Mouse (Mus musculus) retina, adult 2 months (tissue): ENCODE data around the gene Csad.
"Not testable (repeated sequence)": the region's sequence is repeated elsewhere in the genome, so short reads cannot be mapped to it uniquely, and the experiment has no call there.

Source experiments
- DNase-seq: peaks from one replicate; pipeline ENCODE4 v3.0.0-alpha.2; 2012; ENCODE audit warnings: low read depth, low spot score

The Csad gene

DNA sequence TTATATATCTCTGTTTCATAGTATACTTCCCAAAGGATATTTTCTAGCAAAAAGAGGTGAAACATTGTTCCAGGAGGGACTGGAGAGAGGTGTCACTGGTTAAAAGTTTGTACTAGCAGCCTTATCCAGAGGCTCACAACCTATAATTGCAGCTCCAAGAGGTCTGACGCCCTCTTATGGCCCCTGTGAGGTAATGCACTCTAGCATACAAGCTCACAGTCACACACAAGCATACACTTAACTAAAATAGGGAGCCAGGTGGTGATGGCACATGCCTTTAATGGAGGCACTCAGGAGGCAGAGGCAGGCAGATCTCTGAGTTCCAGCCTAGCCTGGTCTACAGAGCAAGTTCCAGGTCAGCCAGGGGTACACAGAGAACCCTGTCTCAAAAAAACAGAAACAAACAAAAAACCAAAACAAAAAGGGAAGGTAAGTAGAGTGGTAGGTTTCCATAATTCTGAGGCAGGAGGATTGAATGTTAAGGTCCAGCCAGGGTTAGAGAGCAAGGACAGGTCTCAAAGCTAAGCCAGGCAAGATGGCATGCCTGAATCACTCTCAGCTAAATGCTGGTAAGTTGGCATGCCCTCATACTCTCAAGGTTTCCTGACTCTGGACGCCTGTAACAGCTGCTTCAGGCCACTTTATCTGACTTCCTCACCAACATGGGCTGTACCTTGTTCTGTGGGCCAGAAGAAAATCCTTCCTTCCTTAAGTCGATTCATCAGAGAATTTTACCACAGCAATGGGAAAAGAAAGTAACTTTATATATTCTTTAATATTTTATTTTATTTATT lies 40.4 kb downstream of the Csad start:
- DNase-seq, result no peak

DNA sequence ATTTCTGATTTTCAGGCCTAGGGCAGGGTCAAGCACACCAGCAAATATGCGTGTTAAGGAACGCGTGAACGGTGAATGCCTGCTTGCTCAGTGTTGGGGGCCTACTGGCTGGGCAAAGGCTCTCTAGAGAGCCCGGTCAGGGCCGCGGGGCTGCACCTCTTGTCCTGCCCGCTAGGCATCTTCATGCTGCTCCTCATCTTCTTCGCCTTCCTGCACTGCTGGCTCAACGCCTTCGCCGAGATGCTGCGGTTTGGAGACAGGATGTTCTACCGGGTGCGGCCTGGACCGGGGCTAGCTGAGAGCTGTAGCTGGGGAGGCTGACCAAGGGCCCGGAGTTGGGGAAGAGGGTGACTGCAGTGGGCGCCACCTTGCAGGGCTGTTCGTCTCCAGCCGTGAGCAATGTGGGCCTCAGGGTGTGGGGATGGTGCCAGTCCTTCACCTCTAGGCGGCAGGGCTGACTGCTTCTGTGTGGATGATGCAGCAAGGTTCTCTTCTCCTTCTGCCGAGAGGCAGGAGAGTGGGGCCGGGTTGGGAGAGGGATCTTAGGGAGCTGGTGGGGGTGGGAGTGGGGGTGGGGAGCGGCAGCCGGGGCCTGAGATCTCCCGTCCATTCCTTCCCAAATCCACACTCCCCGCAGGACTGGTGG lies 44.0 kb downstream of the Csad start:
- DNase-seq, result no peak

DNA sequence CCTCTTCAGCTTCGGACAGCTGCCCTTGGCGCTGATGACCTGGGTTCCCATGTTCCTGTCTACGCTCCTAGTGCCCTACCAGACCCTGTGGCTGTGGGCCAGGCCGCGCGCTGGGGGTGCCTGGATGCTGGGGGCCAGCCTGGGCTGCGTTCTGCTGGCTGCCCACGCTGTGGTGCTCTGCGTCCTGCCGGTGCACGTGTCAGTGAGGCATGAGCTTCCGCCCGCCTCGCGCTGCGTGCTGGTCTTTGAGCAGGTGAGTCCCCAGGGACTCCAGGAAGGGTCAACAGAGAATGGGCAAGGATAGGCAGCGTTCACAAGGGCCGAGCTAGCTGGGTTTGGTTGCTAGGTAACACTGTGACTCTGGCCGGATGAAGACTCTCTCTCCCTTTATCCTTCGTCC lies 47.7 kb downstream of the Csad start:
- DNase-seq, result no peak

DNA sequence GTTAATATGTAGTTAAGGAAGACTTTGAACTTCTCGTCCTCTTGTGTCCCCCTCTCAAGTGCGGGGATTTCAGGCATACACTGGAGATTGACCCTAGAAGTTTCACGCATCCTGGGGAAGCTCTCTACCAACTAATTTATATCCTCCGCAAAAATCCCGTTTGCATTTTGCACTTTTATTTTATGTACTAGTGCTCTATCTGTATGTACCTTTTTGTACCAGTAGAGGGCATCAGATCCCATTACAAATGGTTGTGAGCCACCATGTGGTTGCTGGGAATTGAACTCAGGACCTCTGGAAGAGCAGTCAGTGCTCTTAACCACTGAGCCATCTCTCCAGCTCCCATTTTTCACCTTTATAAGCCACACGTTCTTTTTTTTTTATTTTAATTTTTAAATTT lies 49.5 kb downstream of the Csad start:
- DNase-seq, result not testable (repeated sequence)

DNA sequence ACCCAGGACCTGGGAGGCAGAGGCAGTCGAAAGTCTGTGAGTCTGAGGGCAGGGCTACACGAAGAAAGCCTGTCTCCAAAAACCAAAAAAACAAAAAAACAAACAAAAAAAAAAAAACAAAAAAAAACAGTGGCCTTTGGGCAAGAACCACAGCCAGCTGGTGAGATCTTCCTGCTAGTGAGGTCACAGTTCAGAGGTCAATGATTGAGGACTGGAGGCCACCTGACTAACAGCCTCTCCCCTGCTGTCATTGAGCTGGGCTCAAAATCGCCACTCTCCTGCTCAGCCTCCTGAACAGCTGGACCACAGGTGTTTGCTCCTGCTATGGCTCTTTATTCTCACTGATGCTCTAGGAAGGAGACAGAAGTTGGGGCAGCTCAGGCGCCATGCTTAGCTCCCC lies 51.9 kb downstream of the Csad start:
- DNase-seq, result no peak

DNA sequence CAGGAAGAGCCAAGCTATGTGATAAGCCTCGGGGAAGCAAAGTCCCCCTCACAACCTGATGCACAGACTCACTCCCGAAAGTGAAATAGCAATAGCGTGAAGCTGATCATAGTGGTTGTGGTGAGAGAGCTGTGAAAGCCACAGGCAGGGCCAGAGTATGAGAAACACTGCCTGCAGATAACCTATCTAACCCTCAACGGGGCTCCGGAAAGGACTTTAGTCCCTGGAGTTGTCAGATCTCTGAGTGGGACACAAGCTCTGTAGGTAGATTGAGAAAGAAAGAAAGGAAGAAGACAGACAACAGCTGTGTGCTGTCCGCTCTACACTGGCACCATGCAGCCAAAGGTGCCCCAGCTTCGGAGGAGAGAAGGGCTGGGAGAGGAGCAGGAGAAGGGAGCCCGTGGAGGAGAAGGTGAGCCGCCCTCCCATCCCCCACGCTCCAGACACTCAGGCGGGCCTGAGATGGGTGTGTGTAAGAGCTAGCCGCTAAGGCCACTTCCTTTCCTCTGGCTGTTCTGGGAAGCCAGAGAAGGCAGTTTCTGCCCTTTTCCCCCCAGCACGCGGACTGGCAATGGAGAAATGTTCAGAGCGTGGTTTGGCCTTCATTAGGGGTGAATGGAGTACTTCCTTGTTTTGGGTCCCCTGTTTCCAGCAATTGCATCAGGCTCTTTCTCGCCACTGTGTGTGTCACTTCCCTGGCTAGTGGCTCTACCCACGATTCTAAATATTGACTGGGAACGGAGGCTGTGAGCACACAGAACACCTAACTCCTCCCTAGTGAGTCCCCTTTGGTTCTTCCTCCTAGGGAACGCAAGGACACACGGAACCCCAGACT lies 54.0 kb downstream of the Csad start, which contains the start of gene Soat2:
Gene Soat2 (plus strand): TSS at position 226 of the 835 bp plus-strand sequence.
- DNase-seq, result no peak

DNA sequence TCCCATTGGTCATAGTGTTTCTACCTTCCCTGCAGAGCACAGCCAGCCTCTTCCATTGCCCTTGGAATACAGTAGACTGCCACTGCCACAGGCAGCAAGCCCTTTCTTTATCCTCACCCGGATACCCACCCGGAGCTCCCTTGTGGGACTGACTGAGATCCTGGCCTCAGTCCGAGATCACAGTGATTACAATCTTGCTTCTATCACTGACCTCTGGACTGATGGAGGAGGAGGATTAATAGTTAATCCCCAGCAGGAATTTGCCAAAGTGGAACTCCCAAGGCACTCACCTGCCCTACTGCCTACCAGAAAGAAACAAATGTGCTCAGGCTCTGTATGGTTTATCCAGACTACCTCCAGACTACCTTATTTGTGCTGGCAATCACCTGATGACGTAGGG lies 55.0 kb downstream of the Csad start:
- DNase-seq, result no peak

DNA sequence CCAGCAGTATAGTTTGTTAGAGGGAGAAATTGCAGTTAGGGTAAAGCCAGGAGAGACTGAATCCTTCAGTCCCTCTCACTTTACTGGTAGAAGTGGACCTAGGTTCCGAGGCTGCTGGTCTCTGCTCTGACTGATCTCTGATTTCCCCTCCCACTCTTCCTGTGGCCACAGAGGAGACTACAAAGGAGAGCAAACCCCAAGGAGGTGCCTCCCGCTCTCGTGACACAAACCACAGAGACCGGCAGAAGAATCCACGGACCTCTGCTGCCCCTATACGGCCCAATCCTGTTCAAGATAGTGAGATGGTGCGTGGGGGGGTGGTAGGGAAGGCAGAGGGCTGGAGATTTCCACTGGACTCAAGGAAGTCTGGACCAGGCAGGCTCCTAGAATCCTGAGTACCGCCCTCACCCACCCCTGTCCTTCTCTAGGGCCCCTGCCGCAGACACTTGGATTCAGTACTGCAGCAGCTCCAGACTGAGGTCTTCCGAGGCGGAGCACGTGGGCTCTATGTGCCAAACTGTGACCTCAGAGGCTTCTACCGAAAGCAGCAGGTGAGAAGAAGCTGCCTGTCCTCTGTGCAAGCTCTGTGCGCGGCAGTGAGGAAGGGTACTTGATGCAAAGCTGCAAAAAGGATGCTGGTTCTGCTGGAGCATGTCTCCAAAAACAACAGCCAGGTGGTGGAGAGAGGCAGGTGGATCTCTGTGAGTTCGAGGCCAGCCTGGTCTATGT lies 56.7 kb downstream of the Csad start:
- DNase-seq, result no peak

DNA sequence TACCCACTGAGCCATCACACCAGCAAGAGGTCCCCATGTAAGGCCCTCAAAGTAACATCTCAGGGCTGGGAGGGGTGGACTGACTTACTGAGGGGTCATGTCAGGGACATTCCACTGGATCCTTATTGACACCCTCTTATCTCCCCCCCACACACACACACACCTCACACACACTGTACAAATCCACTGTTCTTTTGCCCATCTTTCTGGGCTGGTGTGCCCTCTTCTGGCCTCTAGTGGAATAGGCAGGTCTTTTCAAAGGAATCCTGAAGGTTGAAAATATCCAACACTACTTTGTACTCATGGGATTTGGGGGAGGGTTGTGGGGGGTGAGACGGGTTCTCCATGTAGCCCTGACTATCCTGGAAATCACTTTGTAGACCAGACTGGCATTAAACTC lies 57.6 kb downstream of the Csad start:
- peak; percentile 28 for DNase-seq

DNA sequence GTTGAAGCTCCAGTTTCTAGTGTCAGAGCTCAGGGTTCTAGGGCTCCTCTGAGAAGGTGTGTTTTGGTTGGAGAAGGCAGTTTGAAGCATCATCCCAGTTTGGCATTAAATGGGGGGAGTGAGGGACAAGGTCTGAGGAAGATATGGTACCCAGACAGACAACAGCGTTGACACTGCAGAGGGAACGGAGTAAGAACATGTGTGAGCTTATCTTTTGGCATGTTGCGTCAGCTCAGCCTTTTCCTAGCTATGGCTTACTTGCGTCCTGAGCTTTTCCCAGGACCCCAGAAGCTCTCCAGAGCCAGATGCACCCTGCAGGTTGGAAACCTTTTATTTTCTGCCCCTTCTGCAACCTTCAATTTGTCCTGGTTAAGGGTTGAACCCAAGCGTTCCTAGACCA lies 58.4 kb downstream of the Csad start:
- DNase-seq, result no peak

DNA sequence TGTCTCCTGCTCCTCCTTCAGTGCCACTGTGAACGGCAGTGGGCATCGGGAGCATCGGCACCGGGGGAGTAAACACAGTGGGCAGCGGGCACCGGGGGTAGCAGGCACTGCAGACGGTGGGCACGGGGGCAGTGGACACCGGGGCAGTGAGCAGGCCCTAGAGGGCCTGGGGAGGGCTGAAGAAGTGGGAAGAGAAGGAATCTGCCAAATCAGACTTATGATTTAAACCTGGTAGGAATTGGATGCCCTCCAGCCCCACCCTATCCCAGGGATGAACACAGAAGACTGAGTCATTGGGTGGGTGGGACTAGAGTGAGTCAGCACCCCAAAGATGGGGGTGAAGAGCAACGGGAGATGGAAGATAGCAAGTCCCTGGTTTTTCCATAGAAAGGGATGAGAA lies 59.2 kb downstream of the Csad start:
- no peak for DNase-seq

DNA sequence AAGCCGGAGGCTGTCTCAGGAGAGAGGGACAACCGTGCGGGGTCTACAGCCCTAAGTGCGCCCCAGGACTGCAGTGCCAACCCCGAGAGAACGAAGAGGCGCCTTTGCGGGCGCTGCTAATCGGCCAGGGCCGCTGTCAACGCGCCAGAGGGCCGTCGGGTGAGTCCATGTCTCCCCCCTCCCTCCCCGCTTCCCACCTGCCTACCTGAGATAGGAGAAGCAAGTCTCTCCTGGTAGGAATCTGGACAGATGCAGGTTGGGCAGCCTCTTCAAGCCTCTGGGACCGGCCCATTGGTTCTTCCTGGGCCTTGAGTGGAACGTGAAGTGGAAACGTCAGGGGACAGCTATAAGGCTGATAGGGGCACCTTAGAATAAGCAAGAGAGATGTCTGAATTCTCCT lies 59.8 kb downstream of the Csad start:
- no peak for DNase-seq

DNA sequence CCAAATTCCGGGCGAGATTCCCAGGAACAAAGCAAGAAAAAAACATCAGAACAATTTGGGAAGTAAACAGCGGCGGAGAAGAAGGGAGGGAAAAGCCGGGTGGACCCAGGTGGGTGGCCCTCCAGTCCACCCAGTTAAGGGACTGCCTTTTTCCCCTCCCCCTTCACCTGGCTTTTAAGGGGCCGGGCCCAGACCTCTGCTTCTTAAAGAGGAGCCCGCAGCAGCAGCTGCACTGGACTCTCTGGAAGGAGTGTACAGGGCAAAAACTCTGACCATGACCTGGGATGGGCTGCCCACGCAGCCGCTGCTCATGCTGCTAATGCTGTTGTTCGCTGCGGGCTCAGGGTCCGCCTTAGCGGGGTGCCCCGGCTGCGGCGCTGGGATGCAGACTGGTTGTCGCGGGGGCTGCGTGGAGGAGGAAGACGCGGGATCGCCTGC lies 60.2 kb downstream of the Csad start, which contains the start of gene Igfbp6:
Gene Igfbp6 (plus strand): TSS at position 89 of the 438 bp plus-strand sequence.
- no peak for DNase-seq

DNA sequence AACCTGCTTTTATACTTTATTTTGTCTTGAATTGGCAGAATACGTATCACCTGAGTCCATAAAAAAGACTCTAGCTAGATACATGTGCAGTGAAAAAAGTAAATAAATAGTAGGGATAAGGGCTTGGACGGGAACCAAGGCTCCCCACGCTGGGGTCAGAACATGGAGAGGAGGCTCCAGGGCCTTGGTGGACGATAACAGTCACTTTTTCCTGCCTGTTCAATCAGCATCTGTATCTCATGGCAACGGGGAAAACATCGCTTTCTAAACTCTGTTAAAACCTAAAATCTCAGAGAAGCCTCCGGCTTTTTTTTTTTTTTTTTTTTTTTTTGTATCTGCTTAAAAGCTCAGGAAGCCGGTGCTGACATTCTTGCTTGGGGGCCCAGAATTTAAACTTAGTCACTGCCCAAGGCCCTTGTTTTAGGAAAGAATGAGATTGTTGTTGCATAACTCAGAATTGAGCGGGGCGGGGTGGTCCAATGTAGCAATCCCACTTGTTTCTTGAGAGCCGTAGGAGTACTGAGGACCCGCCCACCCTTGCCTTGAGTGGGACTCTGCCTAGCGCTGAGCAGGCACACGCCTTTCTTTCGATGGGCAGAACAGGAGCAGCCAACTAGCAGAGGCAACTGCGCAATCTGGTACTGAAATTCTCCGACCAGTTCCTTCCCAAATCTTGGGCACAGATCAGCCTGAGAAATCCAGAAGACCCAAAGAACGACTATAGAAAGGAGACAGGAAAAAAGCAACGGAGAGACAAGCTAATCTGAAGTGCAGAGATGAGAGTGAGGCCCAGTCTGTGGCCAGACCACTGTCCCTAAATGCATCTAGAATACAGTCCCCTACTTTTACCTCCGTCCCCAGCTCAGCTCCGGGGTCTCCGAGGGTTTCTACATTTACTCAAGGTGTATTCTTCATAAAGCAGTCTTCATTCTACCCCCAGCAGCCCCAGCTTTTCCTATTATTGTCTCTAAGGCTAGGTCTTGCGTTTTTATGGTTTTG lies 61.3 kb downstream of the Csad start:
- no peak for DNase-seq

DNA sequence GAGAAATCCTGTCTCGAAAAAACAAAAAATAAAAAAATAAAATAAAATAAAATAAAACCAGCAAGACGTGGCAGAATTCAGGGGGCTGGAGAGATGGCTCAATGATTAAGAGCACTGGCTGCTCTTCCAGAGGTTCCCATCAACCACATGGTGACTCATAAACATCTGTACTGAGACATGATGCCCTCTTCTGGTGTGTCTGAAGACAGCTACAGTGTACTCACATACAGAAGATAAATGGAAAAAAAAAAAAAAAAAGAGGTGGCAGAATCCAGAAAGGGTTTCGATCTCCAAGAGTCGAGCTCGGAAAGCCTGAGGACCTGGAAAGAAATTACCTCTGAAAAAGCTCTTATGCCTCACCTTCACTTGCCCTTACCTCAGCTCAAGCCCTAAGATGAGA lies 63.4 kb downstream of the Csad start:
- no peak for DNase-seq

DNA sequence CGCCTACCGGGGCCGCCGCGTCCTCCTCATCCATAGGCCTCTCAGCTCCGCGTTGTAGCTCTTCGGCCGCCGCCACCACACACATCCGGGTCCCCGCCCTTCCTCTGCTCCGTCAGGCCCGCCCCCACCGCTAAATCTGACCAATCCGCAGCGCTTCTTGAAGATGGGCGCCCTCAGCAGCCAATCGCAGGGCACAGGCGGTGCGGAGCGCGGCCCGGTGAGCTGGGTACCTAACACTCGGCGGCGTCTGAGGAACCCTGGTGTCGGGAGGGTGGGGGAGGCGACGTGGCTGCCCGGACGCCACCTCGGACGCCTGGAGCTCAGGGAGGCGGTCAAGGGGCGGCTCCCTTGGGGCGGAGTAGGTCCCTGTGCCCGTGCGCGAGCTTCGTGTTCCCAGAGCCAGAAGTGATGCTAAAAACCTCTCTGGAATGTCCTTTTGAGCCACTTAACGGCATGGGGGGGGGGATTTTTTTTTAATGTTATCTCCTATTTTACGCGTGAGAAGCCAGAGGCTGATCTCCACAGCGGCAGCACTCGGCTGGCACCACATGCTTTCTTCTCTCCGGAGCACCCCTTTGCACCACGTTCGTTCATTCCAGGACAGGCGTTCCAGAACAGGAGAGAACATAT lies 68.3 kb downstream of the Csad start, which contains the start of gene Spryd3:
Gene Spryd3 (minus strand): TSS at position 106 of the 630 bp plus-strand sequence.
- peak; percentile 92 for DNase-seq

DNA sequence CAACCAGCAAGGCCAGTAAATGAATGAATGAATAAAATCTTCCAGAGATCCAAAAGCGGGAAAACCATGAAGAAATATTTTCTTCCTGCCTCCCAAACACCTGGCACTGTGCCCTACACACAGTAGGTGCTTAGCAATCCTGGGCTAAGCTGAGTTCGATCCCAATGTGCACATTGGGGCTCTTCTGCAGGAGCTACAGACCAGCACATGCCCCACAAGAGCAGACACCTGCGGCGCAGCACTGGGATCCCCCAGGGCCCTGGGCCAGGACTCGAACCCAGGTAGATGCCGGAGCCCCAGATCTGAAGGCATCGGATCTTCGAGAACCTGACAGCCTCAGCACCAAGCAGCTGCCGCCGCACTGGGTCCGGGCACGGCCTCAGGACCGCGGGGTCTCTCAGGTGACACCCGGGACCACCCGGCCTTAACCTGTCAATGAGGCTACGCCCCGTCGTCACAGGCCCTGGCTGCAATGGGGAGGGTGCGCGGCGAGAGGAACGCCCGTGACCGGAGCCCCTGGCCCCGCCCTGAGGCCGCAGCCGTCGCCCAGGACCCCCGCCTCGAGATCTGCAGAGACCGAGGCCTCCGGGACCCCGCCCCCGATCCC lies 68.9 kb downstream of the Csad start:
- no peak for DNase-seq

DNA sequence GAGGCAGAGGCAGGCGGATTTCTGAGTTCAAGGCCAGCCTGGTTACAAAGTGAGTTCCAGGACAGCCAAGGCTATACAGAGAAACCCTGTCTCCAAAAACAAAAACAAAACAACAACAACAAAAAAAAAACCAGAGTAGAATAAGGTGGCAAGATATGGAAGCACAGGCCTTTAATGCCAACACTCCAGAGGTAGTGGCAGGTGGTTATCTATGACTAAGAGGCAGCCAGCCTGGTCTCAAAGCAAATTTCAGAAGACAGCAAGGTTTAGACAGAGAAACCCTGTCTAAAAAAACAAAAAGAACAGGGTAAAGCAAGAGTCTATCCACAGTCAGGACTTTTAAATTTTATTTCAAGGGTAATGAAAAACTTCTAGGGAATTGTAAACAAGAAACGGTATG lies 69.8 kb downstream of the Csad start:
- no peak for DNase-seq

DNA sequence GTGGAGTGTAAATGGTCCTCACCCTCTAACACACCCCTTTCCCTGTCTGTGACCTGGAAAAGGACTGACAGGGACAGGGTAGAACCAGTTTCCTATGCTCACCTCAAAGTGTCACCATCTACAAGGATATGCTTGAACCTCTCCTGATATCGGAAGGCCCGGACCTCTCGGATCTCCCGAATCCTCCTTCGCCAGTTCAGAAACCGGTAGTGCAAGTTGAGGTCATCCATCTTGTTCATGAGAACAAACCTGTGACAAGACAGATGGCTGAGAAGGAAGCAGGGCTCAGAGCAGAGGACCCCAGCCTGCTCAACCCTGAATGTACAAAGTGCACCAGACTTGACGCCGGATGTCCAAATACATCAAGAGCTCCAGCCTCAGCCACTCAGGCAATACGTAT lies 71.2 kb downstream of the Csad start:
- no peak for DNase-seq
